Mouse (Mus musculus): Measurements from ENCODE around the gene Plppr1. TPM values are rescaled to one million over a fixed set of nuclear protein-coding genes. Genes with fewer than 3 reads are reported as not detected.

Plppr1 gene
- 0.51 TPM in 1 of 2 replicates, not detected in the other for polyA plus RNA-seq (2011; ENCODE audit: insufficient read length, low read depth, missing spikeins)

GRCm38 (mm10) chr4:49059021-49059401, at the start of gene Plppr1:
TSS of gene Plppr1 (plus strand) at chr4:49059273.
- no peak within 1 kb of the TSS for H3K27ac ChIP-seq (ENCODE audit: insufficient read depth, low read length)
- no peaks in the 10 kb centered on the region for H3K4me1 ChIP-seq (ENCODE audit: control insufficient read depth, insufficient read depth, low read length)
- TF ChIP-seq CTCF (IDR thresholded peaks at IDR 0.05; ENCODE audit: borderline replicate concordance, insufficient read depth, low read length) (no peak), POLR2A (IDR thresholded peaks at IDR 0.05; ENCODE audit: low read depth, low read length) (no peak)
- peak within 1 kb of the TSS; percentile 25 for H3K4me3 ChIP-seq (ENCODE audit: insufficient read depth, low read length)

GRCm38 (mm10) chr4:49016701-49017100, 42.4 kb upstream of the Plppr1 start:
- no peak overlapping the region for H3K27ac ChIP-seq (ENCODE audit: insufficient read depth, low read length)
- no peaks in the 10 kb centered on the region for H3K4me1 ChIP-seq (ENCODE audit: control insufficient read depth, insufficient read depth, low read length)
- TF ChIP-seq CTCF (IDR thresholded peaks at IDR 0.05; ENCODE audit: borderline replicate concordance, insufficient read depth, low read length) (no peak), POLR2A (IDR thresholded peaks at IDR 0.05; ENCODE audit: low read depth, low read length) (no peak)
- H3K4me3 ChIP-seq (ENCODE audit: insufficient read depth, low read length): no peak overlapping the region

DNA sequence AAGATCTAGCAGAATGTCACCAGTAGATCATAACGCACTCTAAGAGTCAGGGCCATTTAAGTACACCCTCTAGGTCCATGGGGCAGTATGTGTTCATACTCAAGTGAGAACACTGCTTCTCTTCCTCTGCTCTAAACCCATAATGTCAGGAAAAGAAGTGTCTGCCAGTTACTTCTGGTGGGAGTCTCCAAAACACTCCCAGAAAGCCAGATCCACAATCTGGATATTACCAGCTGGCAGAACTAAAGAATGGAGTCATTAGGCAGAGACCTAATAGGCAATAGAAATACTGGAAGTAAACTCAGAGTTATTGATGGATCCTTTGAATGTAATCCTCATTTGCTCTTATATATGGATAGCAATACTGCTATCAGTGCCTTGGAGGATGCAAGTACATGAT, 35.9 kb upstream of the Plppr1 start:
- Histone ChIP-seq H3K4me1 (ENCODE audit: control insufficient read depth, insufficient read depth, low read length) (no peaks in the 10 kb centered on the region), H3K27ac (ENCODE audit: insufficient read depth, low read length) (no peak overlapping the region), H3K4me3 (ENCODE audit: insufficient read depth, low read length) (no peak overlapping the region)
- TF ChIP-seq CTCF (IDR thresholded peaks at IDR 0.05; ENCODE audit: borderline replicate concordance, insufficient read depth, low read length): no peak
- TF ChIP-seq POLR2A (IDR thresholded peaks at IDR 0.05; ENCODE audit: low read depth, low read length): no peak

GRCm38 (mm10) chr4:49038311-49038710, 20.8 kb upstream of the Plppr1 start:
- no peak overlapping the region for H3K4me3 ChIP-seq (ENCODE audit: insufficient read depth, low read length)
- H3K27ac ChIP-seq (ENCODE audit: insufficient read depth, low read length): no peak overlapping the region
- TF ChIP-seq CTCF (IDR thresholded peaks at IDR 0.05; ENCODE audit: borderline replicate concordance, insufficient read depth, low read length) (no peak), POLR2A (IDR thresholded peaks at IDR 0.05; ENCODE audit: low read depth, low read length) (no peak)
- no peaks in the 10 kb centered on the region for H3K4me1 ChIP-seq (ENCODE audit: control insufficient read depth, insufficient read depth, low read length)

DNA sequence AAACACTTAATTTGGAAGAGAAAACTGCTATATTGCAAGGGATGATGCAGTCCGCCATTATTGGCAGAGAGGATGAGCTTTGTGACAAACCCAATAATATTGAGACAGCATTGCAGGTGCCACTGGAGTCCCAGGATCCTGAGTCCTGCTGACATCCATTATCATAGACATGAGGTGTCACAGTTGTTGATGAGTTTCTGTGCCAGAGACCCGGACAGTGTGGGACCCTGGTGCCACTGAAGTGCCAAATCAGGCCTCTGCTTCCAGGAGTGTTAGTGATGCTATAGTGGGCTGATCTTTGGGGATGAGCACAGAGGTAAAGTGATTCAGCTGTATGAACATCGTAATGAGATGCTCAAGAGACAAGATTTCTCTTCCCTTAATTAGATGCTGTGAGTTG, 19.2 kb upstream of the Plppr1 start:
- TF ChIP-seq CTCF (IDR thresholded peaks at IDR 0.05; ENCODE audit: borderline replicate concordance, insufficient read depth, low read length): no peak
- no peak for TF ChIP-seq POLR2A (IDR thresholded peaks at IDR 0.05; ENCODE audit: low read depth, low read length)
- no peaks in the 10 kb centered on the region for H3K4me1 ChIP-seq (ENCODE audit: control insufficient read depth, insufficient read depth, low read length)

DNA sequence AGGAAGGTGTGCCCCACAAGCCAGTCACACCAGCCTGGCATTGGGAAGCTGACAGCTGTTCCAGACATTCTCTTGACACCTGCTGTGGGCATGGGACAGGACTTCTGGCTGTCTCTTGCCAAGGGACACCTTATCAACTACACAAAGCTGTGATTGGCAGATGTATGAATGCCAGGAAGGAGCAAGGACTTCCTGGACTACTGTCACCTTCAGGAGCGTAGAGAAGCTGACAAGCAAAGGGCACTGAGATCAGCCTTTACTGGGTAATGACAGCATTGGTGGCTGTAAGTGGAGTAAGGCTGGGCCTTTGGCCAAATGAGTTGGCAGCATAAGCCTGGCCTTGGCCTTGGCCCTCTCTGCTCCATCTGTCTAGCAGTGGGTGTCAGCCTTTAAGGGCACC, 17.4 kb upstream of the Plppr1 start:
- Histone ChIP-seq H3K27ac (ENCODE audit: insufficient read depth, low read length) (no peak overlapping the region), H3K4me3 (ENCODE audit: insufficient read depth, low read length) (no peak overlapping the region), H3K4me1 (ENCODE audit: control insufficient read depth, insufficient read depth, low read length) (no peaks in the 10 kb centered on the region)
- TF ChIP-seq CTCF (IDR thresholded peaks at IDR 0.05; ENCODE audit: borderline replicate concordance, insufficient read depth, low read length) (no peak), POLR2A (IDR thresholded peaks at IDR 0.05; ENCODE audit: low read depth, low read length) (no peak)

More for the DNA sequence above, 19.2 kb upstream of the Plppr1 start:
- Histone ChIP-seq H3K27ac (ENCODE audit: insufficient read depth, low read length) (no peak overlapping the region), H3K4me3 (ENCODE audit: insufficient read depth, low read length) (no peak overlapping the region)

DNA sequence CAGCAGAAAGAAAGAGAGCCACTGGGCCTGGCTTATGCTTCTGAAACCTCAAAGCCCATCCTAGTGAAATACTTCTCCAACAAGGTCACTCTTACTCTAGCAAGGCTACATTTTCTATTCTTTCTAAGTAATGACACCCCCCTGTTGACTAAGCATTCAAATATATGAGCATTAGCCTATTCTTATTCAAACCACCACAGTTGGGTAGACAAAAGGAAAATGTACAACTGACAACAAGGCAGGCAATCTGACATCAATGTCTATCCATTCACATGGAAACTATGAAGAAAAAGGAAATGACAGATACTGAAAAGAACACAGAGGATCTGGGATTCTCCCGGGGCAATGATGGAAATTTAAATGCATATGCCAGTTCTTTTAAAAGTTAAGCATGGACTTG, 8.4 kb upstream of the Plppr1 start:
- no peak overlapping the region for H3K4me3 ChIP-seq (ENCODE audit: insufficient read depth, low read length)
- TF ChIP-seq POLR2A (IDR thresholded peaks at IDR 0.05; ENCODE audit: low read depth, low read length) (no peak), CTCF (IDR thresholded peaks at IDR 0.05; ENCODE audit: borderline replicate concordance, insufficient read depth, low read length) (no peak)
- H3K4me1 ChIP-seq (ENCODE audit: control insufficient read depth, insufficient read depth, low read length): no peaks in the 10 kb centered on the region
- no peak overlapping the region for H3K27ac ChIP-seq (ENCODE audit: insufficient read depth, low read length)

GRCm38 (mm10) chr4:49057916-49058315, 1.2 kb upstream of the Plppr1 start:
- TF ChIP-seq CTCF (IDR thresholded peaks at IDR 0.05; ENCODE audit: borderline replicate concordance, insufficient read depth, low read length) (no peak), POLR2A (IDR thresholded peaks at IDR 0.05; ENCODE audit: low read depth, low read length) (no peak)
- Histone ChIP-seq H3K27ac (ENCODE audit: insufficient read depth, low read length) (no peak overlapping the region), H3K4me3 (ENCODE audit: insufficient read depth, low read length) (no peak overlapping the region), H3K4me1 (ENCODE audit: control insufficient read depth, insufficient read depth, low read length) (no peaks in the 10 kb centered on the region)

DNA sequence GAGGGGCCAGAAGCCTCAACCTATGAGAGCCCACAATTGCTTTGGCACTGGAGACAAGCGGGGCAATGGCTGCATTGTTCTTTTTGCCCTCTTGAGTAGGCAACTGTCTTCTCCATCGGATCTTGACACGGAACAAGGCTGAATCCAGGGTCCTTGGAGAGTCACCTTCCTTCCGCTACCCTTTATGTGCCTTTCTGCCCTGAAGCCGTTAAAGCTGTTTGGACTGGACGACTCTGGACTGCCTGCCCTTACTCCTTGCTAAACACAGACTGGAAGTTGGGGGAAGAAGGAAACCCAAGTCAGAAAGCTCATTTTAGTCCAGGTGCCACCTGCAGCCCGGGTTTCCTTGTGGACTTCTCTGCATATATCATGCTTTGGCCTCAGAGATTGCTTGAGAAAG, 516 bp upstream of the Plppr1 start:
- no peak overlapping the region for H3K27ac ChIP-seq (ENCODE audit: insufficient read depth, low read length)
- H3K4me1 ChIP-seq (ENCODE audit: control insufficient read depth, insufficient read depth, low read length): no peaks in the 10 kb centered on the region
- no peak for TF ChIP-seq POLR2A (IDR thresholded peaks at IDR 0.05; ENCODE audit: low read depth, low read length)
- TF ChIP-seq CTCF (IDR thresholded peaks at IDR 0.05; ENCODE audit: borderline replicate concordance, insufficient read depth, low read length): no peak
- H3K4me3 ChIP-seq (ENCODE audit: insufficient read depth, low read length): peak overlapping the region; percentile 25

DNA sequence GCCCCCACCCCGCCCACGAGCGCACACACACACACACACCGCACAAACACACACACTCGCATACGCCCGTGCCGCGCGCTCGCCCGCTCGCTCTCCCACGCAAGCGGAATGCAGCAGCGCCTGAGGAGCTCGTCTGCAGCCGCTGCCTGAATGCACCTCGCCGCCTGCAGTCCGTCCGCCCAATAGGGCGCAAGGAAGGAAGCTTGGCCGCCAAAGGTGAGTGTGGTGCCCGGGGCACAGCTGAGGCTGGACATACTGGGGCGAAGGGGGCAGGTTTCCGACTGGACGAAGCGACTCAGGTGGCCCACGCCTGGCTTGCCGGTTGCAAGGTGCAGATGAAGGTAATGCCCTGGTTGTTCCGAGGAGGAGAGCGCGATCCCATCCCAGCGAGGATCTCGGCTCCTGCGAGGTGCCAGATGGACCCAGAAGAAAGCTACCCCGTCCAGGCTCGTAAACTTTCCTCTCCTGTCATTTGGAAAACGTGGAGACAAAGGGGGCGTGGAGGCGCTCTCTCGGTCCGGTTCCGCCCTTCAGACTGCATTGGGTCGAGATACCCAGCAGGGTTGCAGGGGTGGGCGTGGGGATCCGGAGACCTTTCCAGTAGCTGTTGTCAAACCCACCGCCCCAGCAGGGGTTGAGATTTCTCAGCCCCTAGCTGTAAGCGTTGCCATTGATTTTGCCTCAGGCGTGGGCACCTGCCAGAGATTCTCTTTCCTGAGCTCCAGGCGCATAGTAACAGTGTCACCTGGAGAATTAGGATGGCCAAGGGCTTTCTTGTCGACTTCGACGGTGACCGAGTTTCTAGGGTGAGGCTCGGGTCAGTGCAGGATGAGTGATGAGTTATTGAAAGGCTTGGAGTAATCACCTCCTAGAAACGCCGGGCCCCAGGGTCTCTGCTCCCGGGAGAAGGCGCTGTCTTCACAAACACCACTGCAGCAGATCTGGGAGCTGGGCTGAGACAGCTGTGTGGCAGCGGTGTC, 619 bp downstream of the Plppr1 start:
- Histone ChIP-seq H3K4me1 (ENCODE audit: control insufficient read depth, insufficient read depth, low read length) (no peaks in the 10 kb centered on the region), H3K27ac (ENCODE audit: insufficient read depth, low read length) (no peak overlapping the region), H3K4me3 (ENCODE audit: insufficient read depth, low read length) (peak overlapping the region; percentile 25)
- TF ChIP-seq POLR2A (IDR thresholded peaks at IDR 0.05; ENCODE audit: low read depth, low read length) (no peak), CTCF (IDR thresholded peaks at IDR 0.05; ENCODE audit: borderline replicate concordance, insufficient read depth, low read length) (no peak)

Measured in embryonic fibroblast, embryonic 13.5 days (primary cell).